Mouse (Mus musculus): ENCODE results near the gene Olfr478.
"Not testable (repeated sequence)": the region's sequence is repeated elsewhere in the genome, so short reads cannot be mapped to it uniquely, and the experiment has no call there.

Gene Olfr478

DNA sequence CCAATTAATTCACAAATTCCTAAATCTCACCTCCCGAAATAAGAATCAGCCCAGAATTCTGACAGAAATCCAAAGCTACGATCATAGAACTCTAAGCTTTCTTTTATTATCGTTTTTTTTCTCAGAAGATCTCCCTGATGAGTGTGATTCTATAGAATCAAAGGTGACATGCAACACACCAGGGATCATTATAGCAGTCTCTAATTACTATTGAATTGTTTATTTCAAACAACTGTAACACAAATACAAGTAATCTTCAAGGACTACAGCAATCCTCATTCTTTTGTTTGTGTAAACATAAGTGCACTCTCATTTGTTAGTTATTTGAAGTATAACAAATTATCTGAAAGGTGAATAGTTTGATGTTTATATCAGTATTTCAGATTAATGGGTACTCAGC lies at the start of gene Olfr478:
TSS of gene Olfr478 (minus strand) at position 101 of the 400 bp plus-strand sequence.
- DNase-seq, result no peak

- DNase-seq, result no peak
These were observed 45.8 kb upstream of the Olfr478 start, which contains the start of gene Olfr481 for GRCm38 (mm10) chr7:108079555-108079954. Gene Olfr481, plus strand, starts transcription at chr7:108079855.

DNA sequence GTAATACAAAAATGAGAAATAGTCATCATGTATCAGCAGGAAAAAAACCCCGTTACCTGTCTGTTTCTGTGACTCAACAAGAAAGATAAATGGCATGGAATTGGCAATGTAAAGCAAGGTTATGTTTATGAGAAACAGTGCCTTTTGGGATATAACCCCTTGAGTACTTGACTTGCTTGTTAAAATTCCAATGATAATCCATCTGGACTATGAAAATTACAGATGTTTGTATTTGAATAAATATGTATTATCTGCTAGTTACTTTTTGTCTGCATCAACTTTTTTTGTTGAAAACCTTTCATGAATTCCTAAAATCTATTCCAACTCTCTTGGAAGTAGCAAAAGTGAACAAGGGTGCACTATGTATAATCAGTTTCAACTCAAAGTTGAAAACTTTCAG lies 33.5 kb upstream of the Olfr478 start, which contains the start of gene Olfr480:
TSS of gene Olfr480 (minus strand) at position 101 of the 400 bp plus-strand sequence.
- DNase-seq, result no peak

GRCm38 (mm10) chr7:108050393-108050792 lies 16.6 kb upstream of the Olfr478 start, which contains the start of gene Olfr479:
Gene Olfr479, plus strand, starts transcription at chr7:108050693.
- no peak for DNase-seq

DNA sequence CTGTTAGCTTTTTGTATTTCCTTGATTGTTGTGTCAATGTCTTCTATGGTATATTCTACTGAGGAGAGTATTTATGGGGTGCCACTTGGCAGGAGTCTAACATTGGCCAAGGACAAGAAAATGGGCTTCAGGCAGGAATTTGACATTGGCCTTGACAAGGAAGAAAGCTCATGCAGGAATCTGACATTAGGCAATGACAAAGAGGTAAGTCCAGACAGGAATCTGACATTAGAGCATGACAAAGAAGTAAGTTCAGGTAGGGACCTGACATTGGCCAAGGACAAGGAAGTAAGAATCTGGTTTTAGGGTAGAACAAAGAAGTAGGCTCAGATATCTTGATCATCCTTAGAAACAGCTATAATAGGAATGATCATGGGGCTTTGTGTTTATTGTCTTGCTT lies 19.5 kb downstream of the Olfr478 start:
- not testable (repeated sequence) for DNase-seq

DNA sequence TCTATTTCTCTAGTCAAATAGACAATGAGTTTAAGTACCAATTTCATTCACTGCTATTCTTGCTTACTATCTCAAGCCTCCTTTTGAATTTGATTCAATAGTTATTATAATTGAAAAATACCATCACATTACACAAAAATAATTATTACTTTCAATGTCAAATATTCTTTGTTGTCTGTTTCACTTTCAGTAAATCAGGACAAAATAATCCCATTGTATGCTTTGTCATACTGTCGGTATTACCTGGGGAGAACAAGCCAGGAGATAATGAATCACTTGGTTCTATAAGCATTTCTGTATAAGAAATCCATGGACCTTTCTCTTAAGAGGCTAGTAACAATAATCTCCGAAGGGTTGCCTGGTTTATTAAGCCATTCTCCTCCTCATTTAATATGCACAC lies 47.4 kb downstream of the Olfr478 start, which contains the start of gene Olfr477:
TSS of gene Olfr477 (plus strand) at position 301 of the 400 bp plus-strand sequence.
- DNase-seq, result no peak

Measured in cerebellum, postnatal 25 days (tissue).